Mouse (Mus musculus): Measurements from ENCODE around the gene Olfml2b.

DNA sequence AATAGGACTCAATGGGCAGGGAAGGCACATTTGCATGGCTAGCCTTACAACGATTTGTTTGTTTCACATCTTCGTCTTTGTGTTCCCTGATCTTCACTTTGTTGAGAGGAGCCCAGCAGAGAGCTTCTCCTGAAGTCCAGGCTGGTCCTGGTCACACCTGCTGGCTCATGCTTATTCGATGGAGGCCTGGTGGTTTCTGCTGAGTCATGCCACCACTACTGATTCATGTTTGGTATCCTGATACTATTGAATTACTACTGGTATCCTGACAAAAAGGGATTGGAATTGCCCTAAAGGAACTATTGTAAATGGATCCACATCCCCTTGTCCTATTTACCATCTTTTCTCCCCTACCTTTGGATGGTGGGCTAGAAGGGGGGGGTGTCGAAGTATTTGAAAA, 13.8 kb upstream of the Olfml2b start:
- TF ChIP-seq CTCF (IDR thresholded peaks at IDR 0.05; ENCODE audit: low read depth) (no peak), EP300 (optimal IDR thresholded peaks at IDR 0.05) (no peak)
